In genomic region chr9:30534961-30535360, GRCm38 (mm10) we compare ENCODE assay signal across 23 mouse cellular contexts.
DNase-seq lines count a peak whose midpoint lies in the region; ATAC-seq and TF ChIP-seq lines count a peak whose summit lies in the region.
"Had no signal": no experiment of that assay in that cellular context is flagged by ENCODE, and none has a peak within 500 bp of the region (broad histone marks: within the 10 kb centered on the region; RNA-seq: fewer than 3 reads in every experiment).

No protein-coding gene starts in this region.

- no peak overlapping the region for H3K9ac ChIP-seq in midbrain, postnatal 0 days (replicated peaks; ENCODE audit: low read length, poor library complexity, severe bottlenecking)
- no peak overlapping the region for H3K9ac ChIP-seq in midbrain, embryonic 13.5 days (replicated peaks)
- H3K9ac ChIP-seq in liver, embryonic 12.5 days, result no peak overlapping the region
- H3K9ac ChIP-seq: embryonic facial prominence, embryonic 12.5 days; embryonic facial prominence, embryonic 15.5 days; heart, embryonic 13.5 days; hindbrain, embryonic 12.5 days had no signal

- 39% methylated on average over 4 of the region's 4 CpGs for whole genome bisulfite sequencing in midbrain, postnatal 0 days
- 56% methylated on average over 4 of the region's 4 CpGs for WGBS in midbrain, embryonic 13.5 days
- WGBS in liver, embryonic 12.5 days (ENCODE audit: insufficient replicate concordance), result 67% methylated on average over 4 of the region's 4 CpGs

- H3K4me1 ChIP-seq in midbrain, postnatal 0 days (ENCODE audit: insufficient read depth, low read length), result peaks cover 6% of the 10 kb centered on the region
- peaks cover 22% of the 10 kb centered on the region for H3K4me1 ChIP-seq in midbrain, embryonic 13.5 days (replicated peaks)
- H3K4me1 ChIP-seq in liver, embryonic 12.5 days, result no peaks in the 10 kb centered on the region

- no peaks in the 10 kb centered on the region for H3K9me3 ChIP-seq in midbrain, postnatal 0 days (ENCODE audit: low read length)
- H3K9me3 ChIP-seq in midbrain, embryonic 13.5 days, result no peaks in the 10 kb centered on the region
- no peaks in the 10 kb centered on the region for H3K9me3 ChIP-seq in liver, embryonic 12.5 days (replicated peaks)
- H3K9me3 ChIP-seq: embryonic facial prominence, embryonic 12.5 days; embryonic facial prominence, embryonic 15.5 days; heart, embryonic 10.5 days; heart, embryonic 13.5 days; hindbrain, embryonic 12.5 days had no signal

- H3K36me3 ChIP-seq in midbrain, postnatal 0 days (ENCODE audit: insufficient read depth, low read length), result no peaks in the 10 kb centered on the region
- H3K36me3 ChIP-seq in midbrain, embryonic 13.5 days, result no peaks in the 10 kb centered on the region
- H3K36me3 ChIP-seq in liver, embryonic 12.5 days, result no peaks in the 10 kb centered on the region
- H3K36me3 ChIP-seq: embryonic facial prominence, embryonic 12.5 days; embryonic facial prominence, embryonic 15.5 days; heart, embryonic 10.5 days; heart, embryonic 13.5 days; hindbrain, embryonic 12.5 days had no signal

- CTCF ChIA-PET in Patski (lab: Charles Lee), result interaction anchor here (0.8 to 3.9 kb wide), 3 partner anchors 10 to 402 kb away, joined by 3 to 12 read pairs (median 4); no protein-coding TSS in a partner anchor

- H3K4me2 ChIP-seq in midbrain, postnatal 0 days (ENCODE audit: low read depth, low read length, poor library complexity, severe bottlenecking), result no peak overlapping the region
- no peak overlapping the region for H3K4me2 ChIP-seq in midbrain, embryonic 13.5 days (replicated peaks)
- H3K4me2 ChIP-seq in liver, embryonic 12.5 days, result no peak overlapping the region
- H3K4me2 ChIP-seq: embryonic facial prominence, embryonic 12.5 days; embryonic facial prominence, embryonic 15.5 days; heart, embryonic 13.5 days; hindbrain, embryonic 12.5 days had no signal

- POLR2A ChIA-PET in Patski (lab: Charles Lee), result no interaction called here

- TF ChIP-seq CTCF in midbrain, postnatal 0 days (IDR thresholded peaks at IDR 0.05), result no peak
- no peak for TF ChIP-seq CTCF in Patski (IDR thresholded peaks at IDR 0.05)

- H3K27ac ChIP-seq in midbrain, postnatal 0 days (ENCODE audit: low read depth, low read length), result peak overlapping the region; percentile 73; the same call in 1 of the 2 replicates
- no peak overlapping the region for H3K27ac ChIP-seq in midbrain, embryonic 13.5 days
- H3K27ac ChIP-seq in liver, embryonic 12.5 days, result no peak overlapping the region
- H3K27ac ChIP-seq: embryonic facial prominence, embryonic 12.5 days; embryonic facial prominence, embryonic 15.5 days; heart, adult 2 months; heart, embryonic 10.5 days; heart, embryonic 13.5 days; hindbrain, embryonic 12.5 days had no signal

- no peak overlapping the region for H3K4me3 ChIP-seq in midbrain, postnatal 0 days (ENCODE audit: low read depth, low read length)
- no peak overlapping the region for H3K4me3 ChIP-seq in midbrain, embryonic 13.5 days (replicated peaks)
- H3K4me3 ChIP-seq in liver, embryonic 12.5 days, result no peak overlapping the region
- H3K4me3 ChIP-seq: embryonic facial prominence, embryonic 12.5 days; embryonic facial prominence, embryonic 15.5 days; heart, adult 2 months; heart, embryonic 10.5 days; heart, embryonic 13.5 days; hindbrain, embryonic 12.5 days had no signal

- H3K27me3 ChIP-seq in midbrain, postnatal 0 days (ENCODE audit: insufficient read depth, low read length), result no peaks in the 10 kb centered on the region
- H3K27me3 ChIP-seq in midbrain, embryonic 13.5 days, result no peaks in the 10 kb centered on the region
- no peaks in the 10 kb centered on the region for H3K27me3 ChIP-seq in Patski
- no peaks in the 10 kb centered on the region for H3K27me3 ChIP-seq in liver, embryonic 12.5 days (replicated peaks)
- H3K27me3 ChIP-seq: embryonic facial prominence, embryonic 12.5 days; embryonic facial prominence, embryonic 15.5 days; heart, embryonic 13.5 days; hindbrain, embryonic 12.5 days had no signal

- peak; percentile 83 for DNase-seq in heart, adult 11 months
- no peak for DNase-seq in heart, postnatal 4 days
- no peak for DNase-seq in midbrain, postnatal 0 days (ENCODE audit: low spot score)
- DNase-seq in Patski (ENCODE audit: low read depth, low spot score), result peak; percentile 60
- DNase-seq: adrenal gland, postnatal 10 days; adrenal gland, postnatal 36 days; cerebellum, adult 18-20 months; cerebellum, adult 9-10 months; cerebellum, postnatal 14 days; gastrocnemius, postnatal 25 days; heart, adult 2 months; heart, postnatal 14 days had no signal

- no peak for ATAC-seq in midbrain, postnatal 0 days (ENCODE audit: low FRiP score)
- ATAC-seq in midbrain, embryonic 13.5 days, result no peak
- ATAC-seq in Patski, result peak; percentile 51
- no peak for ATAC-seq in liver, embryonic 12.5 days
- ATAC-seq: CD4-positive, CD25-positive, alpha-beta regulatory T cell, adult 4 months; forebrain, embryonic 14.5 days; inflammation-experienced regulatory T-cells, adult 6 months; intestine, embryonic 16.5 days had no signal

- in situ Hi-C loops in Patski (cut with MboI; ENCODE audit: low pct_unique_long_range_greater_than_20kb), result no loop called here

Comparison
In these comparisons a context has a peak if more than half of its experiments do, and no peak if none do; other contexts are left out.
1. DNase-seq: peak in heart, adult 11 months (single experiment) and Patski (single experiment); none in heart, postnatal 4 days (single experiment) and midbrain, postnatal 0 days (single experiment).